Mouse (Mus musculus): ENCODE results near the gene Phactr2. TPM values are rescaled to one million over a fixed set of nuclear protein-coding genes. Genes with fewer than 3 reads are reported as not detected.

Gene Phactr2
- total RNA-seq, 2 experiments from 2014 or later = 23.3 to 24.5 TPM

- no peak for DNase-seq
These were observed 202.5 kb downstream of the Phactr2 start for GRCm38 (mm10) chr10:13271716-13272115.

GRCm38 (mm10) chr10:13271099-13271498 lies 203.1 kb downstream of the Phactr2 start:
- DNase-seq = no peak

GRCm38 (mm10) chr10:13270270-13270669 lies 203.9 kb downstream of the Phactr2 start:
- no peak for DNase-seq

- no peak for DNase-seq
These were observed 215.0 kb downstream of the Phactr2 start for GRCm38 (mm10) chr10:13259251-13259650.

GRCm38 (mm10) chr10:13256196-13256595 lies 218.0 kb downstream of the Phactr2 start:
- DNase-seq = no peak

- no peak for DNase-seq
These were observed 223.9 kb downstream of the Phactr2 start for GRCm38 (mm10) chr10:13250280-13250679.

- DNase-seq = no peak
These were observed 225.1 kb downstream of the Phactr2 start for GRCm38 (mm10) chr10:13249126-13249525.

GRCm38 (mm10) chr10:13245714-13246113 lies 228.5 kb downstream of the Phactr2 start:
- DNase-seq = no peak

GRCm38 (mm10) chr10:13244192-13244591 lies 230.0 kb downstream of the Phactr2 start:
- no peak for DNase-seq

- DNase-seq = no peak
These were observed 233.8 kb downstream of the Phactr2 start for GRCm38 (mm10) chr10:13240431-13240830.

GRCm38 (mm10) chr10:13238188-13238587 lies 236.0 kb downstream of the Phactr2 start:
- DNase-seq = no peak

GRCm38 (mm10) chr10:13236866-13237265 lies 237.3 kb downstream of the Phactr2 start:
- DNase-seq = no peak

GRCm38 (mm10) chr10:13234503-13234902 lies 239.7 kb downstream of the Phactr2 start:
- no peak for DNase-seq

- no peak for DNase-seq
These were observed 240.3 kb downstream of the Phactr2 start for GRCm38 (mm10) chr10:13233941-13234340.

- DNase-seq = no peak
These were observed 241.0 kb downstream of the Phactr2 start for GRCm38 (mm10) chr10:13233143-13233622.

GRCm38 (mm10) chr10:13232443-13233142 lies 241.6 kb downstream of the Phactr2 start:
- DNase-seq = no peak

GRCm38 (mm10) chr10:13230716-13231115 lies 243.5 kb downstream of the Phactr2 start:
- no peak for DNase-seq

GRCm38 (mm10) chr10:13225377-13226063 lies 248.7 kb downstream of the Phactr2 start:
- no peak for DNase-seq

GRCm38 (mm10) chr10:13222135-13222534 lies 252.1 kb downstream of the Phactr2 start:
- DNase-seq = no peak

GRCm38 (mm10) chr10:13220061-13220460 lies 254.2 kb downstream of the Phactr2 start:
- no peak for DNase-seq

GRCm38 (mm10) chr10:13213956-13214355 lies 260.3 kb downstream of the Phactr2 start:
- no peak for DNase-seq

GRCm38 (mm10) chr10:13212829-13213228 lies 261.4 kb downstream of the Phactr2 start:
- DNase-seq = no peak

- DNase-seq = no peak
These were observed 261.9 kb downstream of the Phactr2 start for GRCm38 (mm10) chr10:13212326-13212725.
